Mouse (Mus musculus) liver, embryonic 14.5 days (tissue): ENCODE measurements around the gene Ankrd34a. TPM values are rescaled to one million over a fixed set of nuclear protein-coding genes. Genes with fewer than 3 reads are reported as not detected.

Experiments used
- ATAC-seq: fragments of 200-750 bp; cut with Nextera tagmentation; 2 replicates; pipeline ENCODE4 v1.8.0; 2017; ENCODE audit warnings: moderate number of reproducible peaks, mild to moderate bottlenecking, moderate library complexity; ENCODE audit not compliant: insufficient read depth
- DNase-seq, 3 experiments: peaks; one replicate each; pipeline ENCODE4 v3.0.0-alpha.2; 2012 to 2013; ENCODE audit warnings: low read depth in 3 of 3, low spot score in 3 of 3
- H3K27ac ChIP-seq: fragments of 300-500 bp; sonication (generic); 2 replicates; pipeline ENCODE4 v1.5.1; 2014; ENCODE audit warnings: moderate library complexity, mild to moderate bottlenecking, control low read depth, inconsistent platforms
- H3K27me3 ChIP-seq: fragments of 300-500 bp; sonication (generic); 2 replicates; pipeline ENCODE4 v1.6.1; 2014; ENCODE audit warnings: mild to moderate bottlenecking, low read length, moderate library complexity; ENCODE audit not compliant: control insufficient read depth, insufficient read depth
- H3K36me3 ChIP-seq: fragments of 300-500 bp; sonication (generic); replicated peaks from 2 replicates; pipeline ENCODE4 v1.6.1; 2014; ENCODE audit warnings: low read depth; ENCODE audit not compliant: control insufficient read depth, insufficient read depth
- H3K4me1 ChIP-seq, 2 experiments: fragments of 200-500 bp in 1 of 2; fragments of 300-500 bp in 1 of 2; sonication (generic) in 1 of 2; replicated peaks; 2 replicates each; pipeline ENCODE4 v1.6.1; 2012 to 2014; ENCODE audit warnings: antibody characterized with exemption in 1 of 2, inconsistent platforms in 1 of 2, low read length in 1 of 2; ENCODE audit not compliant: control insufficient read depth in 2 of 2, insufficient read depth in 2 of 2
- H3K4me2 ChIP-seq: fragments of 300-500 bp; sonication (generic); 2 replicates; pipeline ENCODE4 v1.6.1; 2014; ENCODE audit warnings: low read depth, mild to moderate bottlenecking, control low read depth, moderate library complexity
- H3K4me3 ChIP-seq, 2 experiments: fragments of 200-500 bp in 1 of 2; fragments of 300-500 bp in 1 of 2; sonication (generic) in 1 of 2; 2 replicates each; pipeline ENCODE4 v1.5.1; 2012 to 2014; ENCODE audit warnings: low read depth in 2 of 2, low read length in 2 of 2, mild to moderate bottlenecking in 2 of 2, control low read depth in 1 of 2, inconsistent platforms in 1 of 2, moderate library complexity in 1 of 2; ENCODE audit not compliant: insufficient read depth in 1 of 2
- H3K9ac ChIP-seq: fragments of 300-500 bp; sonication (generic); replicated peaks from 2 replicates; pipeline ENCODE4 v1.6.1; 2014; ENCODE audit warnings: mild to moderate bottlenecking, control low read depth, moderate library complexity
- H3K9me3 ChIP-seq: fragments of 300-500 bp; sonication (generic); 2 replicates; pipeline ENCODE4 v1.6.1; 2016; ENCODE audit warnings: low read length, mixed read lengths; ENCODE audit not compliant: control insufficient read depth
- CTCF ChIP-seq: IDR thresholded peaks from 2 replicates; pipeline ENCODE4 v1.5.1; 2016; ENCODE audit warnings: antibody characterized with exemption, low read depth, control low read depth
- EP300 ChIP-seq: IDR thresholded peaks from 2 replicates; pipeline ENCODE4 v1.6.1; 2016; ENCODE audit warnings: antibody characterized with exemption, low read depth
- WGBS: fragments of 180-500 bp; shearing (Covaris S2); extraction: QIAGEN DNeasy Blood & Tissue Kit; methylation state at CpG from one replicate; pipeline ENCODE4 v1.1.7; 2014; ENCODE audit not compliant: insufficient replicate concordance; 5-methylcytosine and 5-hydroxymethylcytosine counted together
- polyA plus RNA-seq, 2 experiments: library from polyadenylated mRNA; depleted of rRNA in 1 of 2; stranded (reverse) in 1 of 2; unstranded in 1 of 2; fragments of >200 nt; fragmentation: Nextera tagmentation in 1 of 2; extraction: Ambion mirVana in 1 of 2; gene quantifications; 2 replicates each; pipeline versions ENCODE4 v1.2.1 to v1.2.3; 2012 to 2014

The Ankrd34a gene
- polyA plus RNA-seq, 2 experiments, result 0.08 TPM; not detected in 1

DNA sequence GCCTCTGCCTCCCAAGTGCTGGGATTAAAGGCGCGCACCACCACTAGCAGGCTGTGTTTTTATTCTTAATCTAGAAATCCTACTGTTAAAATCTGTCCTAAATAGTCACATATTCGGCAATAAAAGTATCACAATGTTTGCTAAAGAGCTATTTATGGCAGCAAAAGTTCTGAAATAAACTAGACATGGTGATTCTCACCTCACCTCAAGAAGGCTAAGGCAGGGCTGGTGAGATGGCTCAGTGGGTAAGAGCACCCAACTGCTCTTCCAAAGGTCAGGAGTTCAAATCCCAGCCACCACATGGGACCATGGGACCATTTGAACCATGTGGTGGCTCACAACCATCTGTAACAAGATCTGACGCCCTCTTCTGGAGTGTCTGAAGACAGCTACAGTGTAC lies 5.8 kb upstream of the Ankrd34a start:
- TF ChIP-seq EP300 (no peak), CTCF (no peak)
- no peak overlapping the region for H3K4me2 ChIP-seq
- ATAC-seq (no peak), DNase-seq (no peak)
- no peak overlapping the region for H3K9ac ChIP-seq
- H3K27ac ChIP-seq, result no peak overlapping the region
- H3K9me3 ChIP-seq, result no peaks in the 10 kb centered on the region
- no peak overlapping the region for H3K4me3 ChIP-seq
- 74% methylated on average over 4 of the region's 4 CpGs for WGBS
- H3K4me1 ChIP-seq, result peaks cover 0 to 10% of the 10 kb centered on the region in 2 experiments; a peak in 2 of 4 replicates
- H3K36me3 ChIP-seq, result no peaks in the 10 kb centered on the region
- H3K27me3 ChIP-seq, result peaks cover 10% of the 10 kb centered on the region

DNA sequence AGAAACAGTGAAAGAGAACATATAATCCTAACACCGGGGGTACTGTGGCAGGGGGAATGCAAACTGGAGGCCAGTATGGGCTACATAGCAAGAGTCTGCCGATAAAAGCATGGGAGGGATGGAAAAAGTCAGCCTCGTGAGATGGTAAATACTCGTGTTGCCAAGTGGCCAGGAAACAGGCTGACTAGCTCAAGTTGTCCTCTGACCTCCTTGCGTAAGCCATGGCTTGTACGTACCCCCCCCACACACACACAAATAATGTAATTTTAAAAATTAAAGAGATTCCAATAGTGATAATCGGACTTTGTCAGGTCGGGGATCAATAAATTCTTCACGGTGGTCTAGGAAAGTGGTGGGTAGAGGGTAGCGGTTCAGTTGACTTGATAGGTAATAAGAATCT lies 3.1 kb upstream of the Ankrd34a start:
- ATAC-seq, result 0 out of 2 replicates have a peak, but pooled peaks have one; percentile 18
- no peak for DNase-seq
- Histone ChIP-seq H3K9me3 (no peaks in the 10 kb centered on the region), H3K4me2 (peak overlapping the region; percentile 98), H3K36me3 (no peaks in the 10 kb centered on the region), H3K9ac (peak overlapping the region; percentile 70), H3K27ac (peak overlapping the region; percentile 46), H3K4me3 (peak overlapping the region; percentile 69 to 96), H3K27me3 (peaks cover 37% of the 10 kb centered on the region), H3K4me1 (peaks cover 0 to 10% of the 10 kb centered on the region in 2 experiments; a peak in 2 of 4 replicates)
- TF ChIP-seq EP300 (no peak), CTCF (no peak)
- 2% methylated on average over 10 of the region's 10 CpGs for WGBS

DNA sequence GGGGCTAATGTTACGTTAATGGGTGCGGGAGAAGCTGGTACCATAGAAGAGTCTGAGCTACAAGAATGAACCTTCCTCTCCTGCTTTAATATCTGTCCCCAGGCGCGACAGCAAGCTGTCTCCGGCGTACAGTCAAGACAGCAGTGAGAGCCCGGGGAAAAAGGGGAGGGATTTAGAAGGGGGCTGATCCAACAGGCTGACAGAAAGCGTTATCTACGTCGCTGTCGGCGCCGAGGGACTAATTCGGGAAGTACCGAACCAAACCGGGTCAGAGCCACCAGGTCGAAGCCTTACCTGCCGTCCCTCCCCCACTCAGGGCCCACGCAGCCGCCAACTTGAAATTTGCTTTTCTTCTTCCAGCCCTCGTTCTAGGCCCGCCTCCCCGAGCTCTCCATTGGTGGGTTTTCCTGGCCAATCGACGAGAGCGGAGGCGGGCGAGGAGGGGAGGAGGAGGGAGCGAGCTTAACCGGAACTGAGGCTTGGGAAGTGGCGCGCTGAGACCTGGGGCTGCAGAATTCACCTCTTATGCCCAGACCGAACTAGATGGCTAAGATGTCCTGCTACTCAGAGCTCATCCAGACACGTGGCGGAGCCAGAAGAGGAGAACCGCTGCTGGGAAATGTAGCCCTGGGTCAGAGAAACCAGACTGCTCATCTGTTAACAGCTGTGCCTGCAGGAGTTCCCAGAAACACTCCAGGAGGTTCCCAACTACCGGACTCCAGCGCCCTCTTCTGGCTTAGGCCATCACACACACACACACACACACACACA lies 2.5 kb upstream of the Ankrd34a start, which contains the start of gene Polr3gl:
Polr3gl (minus strand) TSS at position 392 of the 771 bp plus-strand sequence.
- WGBS, result under 1% methylated on average over 38 of the region's 38 CpGs
- no peak for TF ChIP-seq EP300
- 0 out of 2 replicates have a peak, but pooled peaks have one; percentile 45 for TF ChIP-seq CTCF
- peak; percentile 94 for ATAC-seq

DNA sequence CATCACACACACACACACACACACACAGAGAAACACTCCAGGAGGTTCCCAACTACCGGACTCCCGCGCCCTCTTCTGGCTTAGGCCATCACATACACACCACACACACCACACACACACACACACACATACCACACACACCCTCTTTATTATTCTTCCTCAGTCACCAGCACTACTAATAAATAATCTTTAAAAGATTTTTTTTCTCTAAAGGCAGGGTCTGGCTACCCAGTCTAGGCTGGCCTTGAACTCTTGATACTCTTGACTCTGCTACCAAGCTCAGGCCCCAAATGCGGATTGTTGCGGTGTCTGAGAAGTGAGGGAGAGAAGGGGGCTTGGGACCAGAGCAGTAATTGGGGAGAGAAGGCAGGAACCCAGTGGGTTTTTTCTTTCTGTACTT lies 1.6 kb upstream of the Ankrd34a start:
- 82% methylated on average over 5 of the region's 5 CpGs for WGBS
- DNase-seq (no peak), ATAC-seq (no peak)
- peaks cover 52% of the 10 kb centered on the region for H3K27me3 ChIP-seq
- TF ChIP-seq EP300, result no peak
- 0 out of 2 replicates have a peak, but pooled peaks have one; percentile 14 for TF ChIP-seq CTCF
- no peak overlapping the region for H3K9ac ChIP-seq
- H3K36me3 ChIP-seq, result no peaks in the 10 kb centered on the region
- no peaks in the 10 kb centered on the region for H3K9me3 ChIP-seq
- no peak overlapping the region for H3K27ac ChIP-seq
- no peak overlapping the region for H3K4me3 ChIP-seq
- peaks cover 0 to 10% of the 10 kb centered on the region in 2 experiments; a peak in 2 of 4 replicates for H3K4me1 ChIP-seq
- H3K4me2 ChIP-seq, result no peak overlapping the region

More for the DNA sequence above, 2.5 kb upstream of the Ankrd34a start, which contains the start of gene Polr3gl:
- peak; percentile 85 to 90 (median 87) for DNase-seq
- peaks cover 0 to 10% of the 10 kb centered on the region in 2 experiments; a peak in 2 of 4 replicates for H3K4me1 ChIP-seq
- no peaks in the 10 kb centered on the region for H3K36me3 ChIP-seq
- H3K27me3 ChIP-seq, result peaks cover 43% of the 10 kb centered on the region
- H3K4me3 ChIP-seq, result peak within 1 kb of the TSS; percentile 69 to 96
- peak within 1 kb of the TSS; percentile 98 for H3K4me2 ChIP-seq
- peak within 1 kb of the TSS; percentile 70 for H3K9ac ChIP-seq
- H3K9me3 ChIP-seq, result no peaks in the 10 kb centered on the region
- peak within 1 kb of the TSS; percentile 46 for H3K27ac ChIP-seq

DNA sequence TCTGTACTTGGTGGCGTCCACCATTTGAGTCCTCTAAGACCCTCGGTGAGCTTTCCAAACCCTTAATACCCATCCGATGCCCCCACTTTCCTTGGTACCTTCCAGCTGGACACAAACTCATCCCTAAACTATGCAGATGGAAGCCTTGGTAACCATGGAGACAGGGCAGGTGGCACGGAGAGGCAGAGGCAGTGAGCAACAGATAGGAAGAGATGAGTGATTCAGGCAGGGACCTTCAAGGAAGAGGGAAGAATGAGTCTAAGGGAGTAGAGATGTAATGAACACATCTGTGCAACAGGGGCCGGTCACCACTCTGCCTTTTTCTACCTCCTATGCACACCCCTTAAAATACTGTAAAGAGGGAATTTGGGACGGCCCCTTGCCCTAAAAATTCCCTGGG lies 775 bp upstream of the Ankrd34a start:
- Histone ChIP-seq H3K27me3 (peaks cover 58% of the 10 kb centered on the region), H3K4me2 (no peak overlapping the region), H3K9me3 (no peaks in the 10 kb centered on the region), H3K27ac (no peak overlapping the region), H3K36me3 (no peaks in the 10 kb centered on the region), H3K4me3 (no peak overlapping the region), H3K9ac (no peak overlapping the region), H3K4me1 (peaks cover 0 to 10% of the 10 kb centered on the region in 2 experiments; a peak in 2 of 4 replicates)
- DNase-seq (no peak), ATAC-seq (no peak)
- TF ChIP-seq EP300 (no peak), CTCF (no peak)
- WGBS, result 23% methylated on average over 6 of the region's 6 CpGs
